ENCODE assay signal across 8 mouse cellular contexts in the genomic region with DNA sequence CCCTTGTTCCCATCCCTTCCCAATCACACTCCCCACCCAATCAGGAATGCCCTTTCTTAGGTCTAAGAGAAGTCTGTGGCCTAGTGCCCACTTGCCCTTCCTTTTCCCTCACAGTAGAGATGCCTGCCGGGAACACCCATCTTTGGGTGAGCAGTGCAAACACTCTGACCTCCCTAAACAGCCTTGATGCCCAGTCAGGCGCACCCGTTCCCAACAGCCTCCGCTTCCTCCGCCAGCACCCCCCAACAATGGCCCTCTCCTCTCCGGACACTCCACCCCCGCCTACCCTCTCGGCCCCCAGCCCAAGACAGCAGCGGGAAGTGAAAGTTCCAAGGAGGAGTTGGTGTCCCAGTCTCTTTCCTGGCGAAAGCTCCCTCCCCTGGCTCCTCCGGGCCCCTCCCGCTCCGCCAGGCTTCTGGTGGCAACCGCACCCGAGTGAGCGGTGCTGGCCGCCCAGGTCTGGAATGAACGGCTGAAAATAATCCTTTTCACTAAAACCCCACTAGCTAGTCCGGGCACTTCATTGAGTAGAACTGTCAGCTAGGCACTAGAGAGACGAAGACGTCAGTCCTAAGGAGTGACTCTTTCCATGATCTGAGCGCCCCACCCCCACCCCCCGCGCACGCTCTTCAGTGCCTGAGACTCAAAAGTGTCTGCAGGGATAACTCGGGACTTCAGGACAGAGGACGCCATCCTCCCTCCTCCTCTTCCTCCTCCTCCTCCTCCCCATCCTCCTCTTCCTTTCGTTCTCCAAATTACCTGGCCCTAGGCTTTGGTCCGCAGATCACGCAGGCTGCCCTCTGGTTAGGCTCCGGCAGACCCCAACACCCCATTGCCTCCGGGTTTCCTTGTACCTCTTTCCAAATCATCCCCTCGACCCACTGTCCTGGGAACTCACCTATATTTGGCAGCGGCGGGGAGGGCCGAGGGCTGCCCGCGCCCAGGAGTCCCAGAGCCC. TPM values are rescaled to one million over a fixed set of nuclear protein-coding genes. Genes with fewer than 3 reads are reported as not detected.
DNase-seq lines count a peak whose midpoint lies in the region; ATAC-seq and TF ChIP-seq lines count a peak whose summit lies in the region.

No protein-coding gene starts in this region.

- peaks cover 4% of the 10 kb centered on the region in 2 experiments; a peak in 1 of 4 replicates for H3K4me1 ChIP-seq in ES-E14 (ENCODE audit: control insufficient read depth in 2 of 2, insufficient read depth in 2 of 2, low read length in 2 of 2, poor library complexity in 1 of 2)
- peaks cover 18% of the 10 kb centered on the region for H3K4me1 ChIP-seq in lung, embryonic 16.5 days (replicated peaks; ENCODE audit: control insufficient read depth, insufficient read depth, low read length)

- H3K4me3 ChIP-seq in ES-E14 (ENCODE audit: insufficient read depth in 1 of 2, low read depth in 1 of 2, low read length in 2 of 2, poor library complexity in 1 of 2, severe bottlenecking in 1 of 2): peak overlapping the region; percentile 91 to 98
- H3K4me3 ChIP-seq in lung, embryonic 16.5 days (ENCODE audit: low read length): peak overlapping the region; percentile 74

- DNase-seq in 3134 (ENCODE audit: extremely low read depth, insufficient read length, low spot score) (peak; percentile 76), ES-E14 (ENCODE audit: low read depth, low spot score) (no peak)
- peak; percentile 67 for DNase-seq in cerebellum, adult 9-11 months
- peak; percentile 80 to 89 for DNase-seq in heart, adult 18-20 months
- DNase-seq in kidney, adult 11 months: peak; percentile 59
- peak; percentile 36 for DNase-seq in splenic B cell, adult 2 months (ENCODE audit: low read depth, low spot score)

- H3K9me3 ChIP-seq in ES-E14 (ENCODE audit: control insufficient read depth, insufficient read depth, low read depth, low read length): no peaks in the 10 kb centered on the region
- no peaks in the 10 kb centered on the region for H3K9me3 ChIP-seq in lung, embryonic 16.5 days (ENCODE audit: control insufficient read depth, low read length)

- H3K27ac ChIP-seq in ES-E14 (ENCODE audit: insufficient read depth, low read depth, low read length, poor library complexity, severe bottlenecking): no peak overlapping the region
- H3K27ac ChIP-seq in lung, embryonic 16.5 days (ENCODE audit: low read length): peak overlapping the region; percentile 69

- no peaks in the 10 kb centered on the region; the same call in 1 of the 2 replicates for H3K27me3 ChIP-seq in lung, embryonic 16.5 days (ENCODE audit: control insufficient read depth, insufficient read depth, low read depth, low read length)
- H3K27me3 ChIP-seq in splenic B cell, adult 2 months (ENCODE audit: control insufficient read depth, insufficient read depth, low read length, poor library complexity, severe bottlenecking): no peaks in the 10 kb centered on the region

- peaks cover 8% of the 10 kb centered on the region; the same call in 1 of the 2 replicates for H3K36me3 ChIP-seq in ES-E14 (ENCODE audit: control insufficient read depth, insufficient read depth, low read length, poor library complexity, severe bottlenecking)
- H3K36me3 ChIP-seq in lung, embryonic 16.5 days (ENCODE audit: control insufficient read depth, insufficient read depth, low read length): no peaks in the 10 kb centered on the region
- H3K36me3 ChIP-seq in splenic B cell, adult 2 months (ENCODE audit: control insufficient read depth, insufficient read depth, low read length, poor library complexity, severe bottlenecking): no peaks in the 10 kb centered on the region

- peak; percentile 45 for ATAC-seq in lung, embryonic 16.5 days (ENCODE audit: low read depth)
- ATAC-seq in monocyte, adult 5-6 weeks (replicated peaks; ENCODE audit: insufficient number of reproducible peaks, low FRiP score, low TSS enrichment, poor library complexity, severe bottlenecking): no peak; the same call in 1 of the 2 replicates

- H3K4me2 ChIP-seq in lung, embryonic 16.5 days (ENCODE audit: low read depth, low read length): peak overlapping the region; percentile 100

- WGBS in lung, embryonic 16.5 days: under 1% methylated on average over 38 of the region's 38 CpGs

- in situ Hi-C loops in ES-E14 (cut with MboI; ENCODE audit: low sequenced_read_pairs in 2 of 2, unreplicated experiment in 2 of 2): no loop called here

- H3K9ac ChIP-seq in ES-E14 (ENCODE audit: insufficient read depth, low read depth, low read length, poor library complexity, severe bottlenecking): peak overlapping the region; percentile 80
- peak overlapping the region; percentile 76 for H3K9ac ChIP-seq in lung, embryonic 16.5 days (ENCODE audit: low read length)

TF ChIP-seq in ES-E14, 5 proteins besides CTCF, POLR2A, EP300 and RAD21:
- TF ChIP-seq ZNF384 (IDR thresholded peaks at IDR 0.05; ENCODE audit: low read depth, low read length) (no peak), MAFK (IDR thresholded peaks at IDR 0.05; ENCODE audit: insufficient read depth, low read depth, low read length) (no peak), HCFC1 (IDR thresholded peaks at IDR 0.05; ENCODE audit: borderline replicate concordance, insufficient read depth, low read length) (no peak), ZC3H11A (IDR thresholded peaks at IDR 0.05; ENCODE audit: borderline replicate concordance, low read depth, low read length) (no peak), CHD2 (IDR thresholded peaks at IDR 0.05; ENCODE audit: low read depth, low read length) (no peak)

RNA-seq across cellular contexts. Expression of a gene that starts 0.6 kb away (rescaled TPM):
- 56.3 and 59.1 TPM in 2 replicates for total RNA-seq in ES-E14 (2012; rRNA removed)
- total RNA-seq in heart, adult 18-20 months (2021): 10 to 100 TPM; 45.5 to 47.0 TPM
- polyA plus RNA-seq in lung, embryonic 16.5 days (2015; fragmentation: Nextera tagmentation; extraction: Ambion mirVana): 75.1 and 76.0 TPM in 2 replicates
- 23.1 to 49.7 TPM (median 33.0 TPM) in 3 replicates for total RNA-seq in monocyte, adult 5-6 weeks (2017)

RNA-seq across cellular contexts. Expression of a gene that starts 11.4 kb away (rescaled TPM):
- 24.0 and 41.9 TPM in 2 replicates for total RNA-seq in ES-E14 (2012; rRNA removed)
- under 1 TPM in 1 of 2 experiments, not detected in 1; 0.28 TPM for total RNA-seq in heart, adult 18-20 months (2021)
- 19.8 and 24.7 TPM in 2 replicates for polyA plus RNA-seq in lung, embryonic 16.5 days (2015; fragmentation: Nextera tagmentation; extraction: Ambion mirVana)
- not detected in 3 replicates for total RNA-seq in monocyte, adult 5-6 weeks (2017)

RNA-seq across cellular contexts. Expression of a gene that starts 12.6 kb away (rescaled TPM):
- not detected in 2 replicates for total RNA-seq in ES-E14 (2012; rRNA removed)
- not detected for total RNA-seq in heart, adult 18-20 months (2021)
- polyA plus RNA-seq in lung, embryonic 16.5 days (2015; fragmentation: Nextera tagmentation; extraction: Ambion mirVana): 0.06 TPM in 1 of 2 replicates, not detected in the other
- not detected in 3 replicates for total RNA-seq in monocyte, adult 5-6 weeks (2017)

RNA-seq across cellular contexts. Expression of a gene that starts 15.9 kb away (rescaled TPM):
- total RNA-seq in ES-E14 (2012; rRNA removed): 0.09 and 0.16 TPM in 2 replicates
- not detected for total RNA-seq in heart, adult 18-20 months (2021)
- 0.13 and 0.53 TPM in 2 replicates for polyA plus RNA-seq in lung, embryonic 16.5 days (2015; fragmentation: Nextera tagmentation; extraction: Ambion mirVana)
- total RNA-seq in monocyte, adult 5-6 weeks (2017): not detected in 3 replicates

RNA-seq across cellular contexts. Expression of a gene that starts 26.4 kb away (rescaled TPM):
- total RNA-seq in ES-E14 (2012; rRNA removed): 7.5 and 12.5 TPM in 2 replicates
- total RNA-seq in heart, adult 18-20 months (2021): not detected
- polyA plus RNA-seq in lung, embryonic 16.5 days (2015; fragmentation: Nextera tagmentation; extraction: Ambion mirVana): 7.1 and 7.5 TPM in 2 replicates
- total RNA-seq in monocyte, adult 5-6 weeks (2017): not detected in 3 replicates

Comparison
In these comparisons a context has a peak if more than half of its experiments do, and no peak if none do; other contexts are left out.
1. RNA of a gene that starts 11.4 kb away (total RNA-seq): 24.0 to 41.9 TPM in ES-E14; 0.28 TPM in heart, adult 18-20 months and not detected in monocyte, adult 5-6 weeks; every median in the first group is over 10 times any median in the second.